Mouse (Mus musculus): ENCODE results near the gene Tuba3a.
"Not testable (repeated sequence)": the region's sequence is repeated elsewhere in the genome, so short reads cannot be mapped to it uniquely, and the experiment has no call there.

DNA sequence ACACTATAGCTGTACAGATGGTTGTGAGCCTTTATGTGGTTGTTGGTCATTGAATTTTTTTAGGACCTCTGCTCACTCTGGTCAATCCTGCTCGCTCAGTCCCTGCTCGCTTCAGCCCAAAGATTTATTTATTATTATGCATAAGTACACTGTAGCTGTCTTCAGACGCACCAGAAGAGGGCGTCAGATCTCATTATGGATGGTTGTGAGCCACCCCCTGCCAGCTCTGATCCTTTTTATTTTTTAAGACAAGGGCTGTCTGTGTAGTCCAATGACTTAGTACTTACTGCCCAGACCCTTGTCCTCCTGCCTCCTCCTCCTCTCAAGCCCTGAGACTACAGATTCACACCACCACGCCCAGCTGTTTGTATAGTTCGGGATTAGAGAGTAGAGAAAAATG, 19.2 kb downstream of the Tuba3a start:
- TF ChIP-seq CTCF (IDR thresholded peaks at IDR 0.05; ENCODE audit: low read depth, low read length); POLR2A (IDR thresholded peaks at IDR 0.05; ENCODE audit: extremely low read depth, insufficient read depth, low read length): not testable (repeated sequence)
